Mouse (Mus musculus): ENCODE data around the gene Bmyc. TPM values are rescaled to one million over a fixed set of nuclear protein-coding genes. Genes with fewer than 3 reads are reported as not detected.

The Bmyc gene
- 53.4 and 65.8 TPM in 2 replicates for polyA plus RNA-seq (2016; fragmentation: Nextera tagmentation; extraction: Ambion mirVana)

GRCm38 (mm10) chr2:25706643-25707481 lies at the start of gene Bmyc:
Gene Bmyc, plus strand, starts transcription at chr2:25706739.
- Histone ChIP-seq H3K4me1 (0 out of 2 replicates have a peak, but pooled peaks cover 9% of the 10 kb centered on the region), H3K27me3 (ENCODE audit: insufficient read depth, poor library complexity, severe bottlenecking) (no peaks in the 10 kb centered on the region), H3K36me3 (no peaks in the 10 kb centered on the region), H3K27ac (peak within 1 kb of the TSS; percentile 85), H3K4me3 (peak within 1 kb of the TSS; percentile 80), H3K9me3 (no peaks in the 10 kb centered on the region)
- peak; percentile 93 for DNase-seq (ENCODE audit: low spot score)
- under 1% methylated on average over 78 of the region's 78 CpGs for WGBS

- Histone ChIP-seq H3K27me3 (ENCODE audit: insufficient read depth, poor library complexity, severe bottlenecking) (peaks cover 21% of the 10 kb centered on the region), H3K36me3 (no peaks in the 10 kb centered on the region), H3K9me3 (no peaks in the 10 kb centered on the region), H3K4me3 (no peak overlapping the region), H3K27ac (no peak overlapping the region), H3K4me1 (no peaks in the 10 kb centered on the region)
- 75% methylated on average over 4 of the region's 4 CpGs for WGBS
- no peak for DNase-seq (ENCODE audit: low spot score)
Measured at GRCm38 (mm10) chr2:25657246-25657645, 49.3 kb upstream of the Bmyc start.

- H3K9me3 ChIP-seq: no peaks in the 10 kb centered on the region
- no peak for DNase-seq (ENCODE audit: low spot score)
- H3K4me3 ChIP-seq: no peak within 1 kb of the TSS
- H3K27ac ChIP-seq: no peak within 1 kb of the TSS
- H3K27me3 ChIP-seq (ENCODE audit: insufficient read depth, poor library complexity, severe bottlenecking): peaks cover 21% of the 10 kb centered on the region
- no peaks in the 10 kb centered on the region for H3K4me1 ChIP-seq
- H3K36me3 ChIP-seq: no peaks in the 10 kb centered on the region
Measured at GRCm38 (mm10) chr2:25657652-25658051, 48.9 kb upstream of the Bmyc start, which contains the start of gene Lcn5. Gene Lcn5, plus strand, starts transcription at chr2:25657952.

GRCm38 (mm10) chr2:25660279-25660678 lies 46.3 kb upstream of the Bmyc start:
- DNase-seq (ENCODE audit: low spot score): no peak
- H3K9me3 ChIP-seq: no peaks in the 10 kb centered on the region
- WGBS: 88% methylated on average over 8 of the region's 8 CpGs
- H3K27me3 ChIP-seq (ENCODE audit: insufficient read depth, poor library complexity, severe bottlenecking): peaks cover 10% of the 10 kb centered on the region
- H3K36me3 ChIP-seq: no peaks in the 10 kb centered on the region
- no peak overlapping the region for H3K27ac ChIP-seq
- no peak overlapping the region for H3K4me3 ChIP-seq
- H3K4me1 ChIP-seq: no peaks in the 10 kb centered on the region

GRCm38 (mm10) chr2:25661245-25661970 lies 45.1 kb upstream of the Bmyc start:
- Histone ChIP-seq H3K27ac (no peak overlapping the region), H3K4me3 (no peak overlapping the region), H3K9me3 (no peaks in the 10 kb centered on the region), H3K27me3 (ENCODE audit: insufficient read depth, poor library complexity, severe bottlenecking) (no peaks in the 10 kb centered on the region), H3K36me3 (no peaks in the 10 kb centered on the region), H3K4me1 (no peaks in the 10 kb centered on the region)
- 80% methylated on average over 6 of the region's 6 CpGs for WGBS
- no peak for DNase-seq (ENCODE audit: low spot score)

GRCm38 (mm10) chr2:25663511-25663910 lies 43.0 kb upstream of the Bmyc start:
- H3K27ac ChIP-seq: no peak overlapping the region
- no peaks in the 10 kb centered on the region for H3K9me3 ChIP-seq
- no peaks in the 10 kb centered on the region for H3K4me1 ChIP-seq
- H3K4me3 ChIP-seq: no peak overlapping the region
- WGBS: 61% methylated on average over 1 of the region's 1 CpGs
- no peaks in the 10 kb centered on the region for H3K27me3 ChIP-seq (ENCODE audit: insufficient read depth, poor library complexity, severe bottlenecking)
- H3K36me3 ChIP-seq: no peaks in the 10 kb centered on the region
- DNase-seq (ENCODE audit: low spot score): no peak

GRCm38 (mm10) chr2:25664125-25664524 lies 42.4 kb upstream of the Bmyc start:
- H3K27me3 ChIP-seq (ENCODE audit: insufficient read depth, poor library complexity, severe bottlenecking): no peaks in the 10 kb centered on the region
- no peaks in the 10 kb centered on the region for H3K36me3 ChIP-seq
- H3K4me1 ChIP-seq: no peaks in the 10 kb centered on the region
- DNase-seq (ENCODE audit: low spot score): no peak
- WGBS: 84% methylated on average over 5 of the region's 5 CpGs
- H3K4me3 ChIP-seq: no peak overlapping the region
- no peaks in the 10 kb centered on the region for H3K9me3 ChIP-seq
- no peak overlapping the region for H3K27ac ChIP-seq

- no peak overlapping the region for H3K27ac ChIP-seq
- H3K36me3 ChIP-seq: no peaks in the 10 kb centered on the region
- DNase-seq (ENCODE audit: low spot score): no peak
- 77% methylated on average over 1 of the region's 1 CpGs for WGBS
- H3K4me1 ChIP-seq: no peaks in the 10 kb centered on the region
- no peak overlapping the region for H3K4me3 ChIP-seq
- H3K9me3 ChIP-seq: no peaks in the 10 kb centered on the region
- no peaks in the 10 kb centered on the region for H3K27me3 ChIP-seq (ENCODE audit: insufficient read depth, poor library complexity, severe bottlenecking)
Measured at GRCm38 (mm10) chr2:25666516-25666915, 40.0 kb upstream of the Bmyc start.

- Histone ChIP-seq H3K36me3 (no peaks in the 10 kb centered on the region), H3K27ac (no peak within 1 kb of the TSS), H3K27me3 (ENCODE audit: insufficient read depth, poor library complexity, severe bottlenecking) (peaks cover 11% of the 10 kb centered on the region; the same call in 1 of the 2 replicates), H3K9me3 (no peaks in the 10 kb centered on the region), H3K4me1 (no peaks in the 10 kb centered on the region), H3K4me3 (no peak within 1 kb of the TSS)
- DNase-seq (ENCODE audit: low spot score): no peak
- 82% methylated on average over 3 of the region's 3 CpGs for WGBS
Measured at GRCm38 (mm10) chr2:25676486-25676885, 30.1 kb upstream of the Bmyc start, which contains the start of gene Lcn6. Gene Lcn6, plus strand, starts transcription at chr2:25676786.

- Histone ChIP-seq H3K9me3 (no peaks in the 10 kb centered on the region), H3K27me3 (ENCODE audit: insufficient read depth, poor library complexity, severe bottlenecking) (peaks cover 12% of the 10 kb centered on the region; the same call in 1 of the 2 replicates), H3K27ac (no peak overlapping the region), H3K36me3 (no peaks in the 10 kb centered on the region), H3K4me1 (no peaks in the 10 kb centered on the region), H3K4me3 (no peak overlapping the region)
- 82% methylated on average over 6 of the region's 6 CpGs for WGBS
- no peak for DNase-seq (ENCODE audit: low spot score)
Measured at GRCm38 (mm10) chr2:25679559-25679958, 27.0 kb upstream of the Bmyc start.

GRCm38 (mm10) chr2:25682426-25682825 lies 24.1 kb upstream of the Bmyc start, which contains the start of gene Lcn10:
Gene Lcn10, plus strand, starts transcription at chr2:25682726.
- 70% methylated on average over 2 of the region's 2 CpGs for WGBS

GRCm38 (mm10) chr2:25686941-25687340 lies 19.6 kb upstream of the Bmyc start:
- Histone ChIP-seq H3K27me3 (ENCODE audit: insufficient read depth, poor library complexity, severe bottlenecking) (peaks cover 8% of the 10 kb centered on the region; the same call in 1 of the 2 replicates), H3K36me3 (no peaks in the 10 kb centered on the region), H3K27ac (no peak overlapping the region), H3K4me3 (no peak overlapping the region), H3K4me1 (no peaks in the 10 kb centered on the region), H3K9me3 (no peaks in the 10 kb centered on the region)
- no peak for DNase-seq (ENCODE audit: low spot score)
- 61% methylated on average over 4 of the region's 4 CpGs for WGBS

More at GRCm38 (mm10) chr2:25682426-25682825, 24.1 kb upstream of the Bmyc start, which contains the start of gene Lcn10:
- no peaks in the 10 kb centered on the region for H3K36me3 ChIP-seq
- no peaks in the 10 kb centered on the region for H3K4me1 ChIP-seq
- no peaks in the 10 kb centered on the region for H3K9me3 ChIP-seq
- DNase-seq (ENCODE audit: low spot score): no peak
- no peak within 1 kb of the TSS for H3K27ac ChIP-seq
- peaks cover 17% of the 10 kb centered on the region; the same call in 1 of the 2 replicates for H3K27me3 ChIP-seq (ENCODE audit: insufficient read depth, poor library complexity, severe bottlenecking)
- no peak within 1 kb of the TSS for H3K4me3 ChIP-seq

- Histone ChIP-seq H3K9me3 (no peaks in the 10 kb centered on the region), H3K27ac (no peak overlapping the region), H3K36me3 (no peaks in the 10 kb centered on the region), H3K27me3 (ENCODE audit: insufficient read depth, poor library complexity, severe bottlenecking) (0 out of 2 replicates have a peak, but pooled peaks cover 4% of the 10 kb centered on the region), H3K4me1 (no peaks in the 10 kb centered on the region), H3K4me3 (no peak overlapping the region)
- no peak for DNase-seq (ENCODE audit: low spot score)
Measured at GRCm38 (mm10) chr2:25694605-25695004, 11.9 kb upstream of the Bmyc start.

All from heart, embryonic 10.5 days (tissue).